Mouse (Mus musculus) brown adipose tissue, adult 24 weeks (tissue): Measurements from ENCODE around the gene Sapcd1. TPM values are rescaled to one million over a fixed set of nuclear protein-coding genes. Genes with fewer than 3 reads are reported as not detected.

ENCODE experiments used
- H3K27ac ChIP-seq: fragments of 200-500 bp; replicated peaks from 2 replicates; pipeline ENCODE4 v1.5.1; 2012; ENCODE audit warnings: low read depth, mild to moderate bottlenecking, low read length
- H3K4me1 ChIP-seq: fragments of 200-500 bp; 2 replicates; pipeline ENCODE4 v1.6.1; 2012; ENCODE audit warnings: low read length, mixed read lengths; ENCODE audit not compliant: control insufficient read depth, insufficient read depth, insufficient read length
- H3K4me3 ChIP-seq: fragments of 200-500 bp; 2 replicates; pipeline ENCODE4 v1.5.1; 2012; ENCODE audit warnings: low read depth, mild to moderate bottlenecking, low read length, moderate library complexity; ENCODE audit not compliant: insufficient read depth
- polyA plus RNA-seq: library from polyadenylated mRNA; stranded (reverse); fragments of >200 nt; gene quantifications from 2 replicates; pipeline ENCODE4 v1.2.4, GENCODE M21; 2012; ENCODE audit not compliant: missing spikeins, insufficient read depth, insufficient read length

The Sapcd1 gene
- polyA plus RNA-seq = not detected in 2 replicates

DNA sequence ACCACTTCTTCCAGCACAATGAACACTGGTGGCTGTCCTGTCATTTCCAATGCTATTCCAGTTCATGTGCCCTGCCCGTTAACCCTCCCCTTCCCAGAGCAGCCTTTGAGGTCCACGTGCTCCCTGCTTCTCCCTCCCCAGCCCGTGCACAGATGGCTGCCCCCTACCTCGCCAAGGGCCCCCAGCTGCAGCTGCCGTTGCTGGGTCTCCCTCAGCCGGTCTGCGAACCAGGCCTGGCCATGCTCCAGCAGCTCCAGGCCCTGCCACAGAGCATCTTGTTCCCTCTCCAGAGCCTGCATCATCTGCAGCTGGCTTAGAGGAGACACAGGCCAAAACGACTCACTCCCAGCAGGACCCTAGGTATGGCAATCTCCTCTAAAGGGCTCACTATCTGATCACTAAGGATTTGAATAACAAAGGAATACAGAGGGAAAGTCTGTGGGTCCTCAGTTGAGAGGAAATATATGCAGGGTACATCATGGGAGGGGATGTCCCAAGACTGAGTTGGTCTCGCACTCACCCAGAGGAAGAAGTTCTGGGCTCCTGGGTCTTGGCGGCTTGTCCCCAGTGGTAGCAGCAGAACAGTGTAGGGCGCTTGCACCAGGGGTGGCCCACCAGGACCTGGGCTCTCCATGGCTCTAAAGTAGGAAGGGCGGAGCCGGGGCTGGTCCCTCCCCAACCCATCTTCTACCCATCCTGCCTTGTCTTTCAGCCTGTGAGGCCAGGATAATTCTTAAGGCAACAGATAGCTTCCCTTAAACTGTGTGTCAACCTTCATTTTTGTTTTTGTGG, at the start of gene Sapcd1:
TSS of gene Sapcd1 (minus strand) at position 740 of the 792 bp plus-strand sequence.
- Histone ChIP-seq H3K4me1 (peaks cover 3% of the 10 kb centered on the region; the same call in 1 of the 2 replicates), H3K27ac (no peak within 1 kb of the TSS), H3K4me3 (no peak within 1 kb of the TSS)

DNA sequence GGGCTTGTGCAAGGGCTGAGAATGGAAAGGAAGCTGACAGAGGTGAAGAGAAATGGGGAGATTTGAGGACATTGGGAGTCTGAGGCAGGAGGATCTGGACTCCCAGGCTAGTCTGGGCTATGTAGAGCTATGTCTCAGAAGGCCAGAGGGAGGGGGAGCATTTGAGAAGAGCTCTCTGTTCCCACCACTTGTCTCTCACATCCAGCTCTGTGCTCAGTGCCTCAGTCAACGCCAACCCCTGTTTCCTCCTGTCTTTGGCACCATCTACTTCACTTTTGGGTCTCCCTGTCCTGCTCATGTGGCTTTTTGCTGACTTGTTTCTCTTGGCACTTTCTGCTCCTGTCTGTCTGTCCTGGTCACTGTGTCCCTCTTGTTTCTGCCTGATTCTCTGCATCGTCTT, 49.5 kb upstream of the Sapcd1 start:
- peak overlapping the region; percentile 63 for H3K4me3 ChIP-seq
- peak overlapping the region; percentile 40 for H3K27ac ChIP-seq
- H3K4me1 ChIP-seq = no peaks in the 10 kb centered on the region

DNA sequence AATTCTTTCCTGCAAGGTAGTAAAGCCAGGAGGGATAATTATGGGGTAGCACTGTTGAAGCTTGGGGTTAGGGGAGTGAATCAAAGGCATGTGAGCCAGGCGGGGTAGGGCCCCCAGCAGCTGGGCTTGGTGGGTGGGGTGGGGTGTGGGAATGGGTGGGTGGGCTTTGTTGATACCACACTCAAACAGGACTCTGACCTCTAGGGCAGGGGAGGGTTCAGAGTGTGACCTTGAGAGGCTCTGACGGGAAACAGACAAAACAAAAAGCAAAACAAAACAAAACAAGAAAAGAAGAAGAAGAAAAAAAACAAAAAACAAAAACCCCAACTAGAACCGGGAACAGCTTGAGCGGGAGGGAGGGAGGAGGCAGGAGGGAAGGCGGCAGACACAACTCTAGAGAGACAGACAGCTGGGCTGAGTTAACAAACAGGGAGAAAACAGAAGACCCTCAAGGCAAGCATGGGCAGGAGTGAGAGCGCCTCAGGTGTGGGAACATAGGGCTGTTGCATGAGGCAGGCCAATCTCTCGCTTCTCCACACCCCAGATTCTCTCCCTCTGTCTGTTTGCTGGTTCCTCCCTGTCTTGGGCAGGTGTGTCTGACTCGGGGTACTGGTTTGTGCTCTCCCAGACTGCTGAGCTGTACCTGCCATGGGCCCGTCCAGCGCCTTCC, 48.8 kb upstream of the Sapcd1 start, which contains the start of gene Ly6g6e:
TSS of gene Ly6g6e (plus strand) at position 396 of the 670 bp plus-strand sequence.
- Histone ChIP-seq H3K4me3 (peak within 1 kb of the TSS; percentile 63), H3K27ac (peak within 1 kb of the TSS; percentile 40), H3K4me1 (no peaks in the 10 kb centered on the region)

DNA sequence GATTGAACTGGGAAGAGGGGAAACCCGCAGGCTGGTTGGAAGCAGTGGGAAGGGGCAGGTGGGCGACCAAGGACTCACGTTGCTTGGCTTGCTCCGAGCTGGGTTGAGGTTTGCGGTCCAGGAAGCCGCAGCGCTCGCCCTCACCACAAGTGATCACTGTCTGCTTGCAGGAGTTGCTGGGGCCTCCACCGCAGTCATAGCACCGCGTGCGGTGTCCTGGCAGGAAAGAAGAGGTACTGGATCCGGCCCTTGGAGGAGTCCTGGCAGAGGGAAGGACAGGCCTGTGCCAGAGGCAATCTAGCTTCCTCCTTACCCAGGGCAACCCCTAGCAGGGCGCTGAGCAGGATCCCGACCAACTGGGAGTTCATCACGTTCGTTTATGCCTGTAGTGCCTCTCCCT, 46.3 kb upstream of the Sapcd1 start:
- Histone ChIP-seq H3K4me3 (no peak overlapping the region), H3K4me1 (no peaks in the 10 kb centered on the region), H3K27ac (no peak overlapping the region)

DNA sequence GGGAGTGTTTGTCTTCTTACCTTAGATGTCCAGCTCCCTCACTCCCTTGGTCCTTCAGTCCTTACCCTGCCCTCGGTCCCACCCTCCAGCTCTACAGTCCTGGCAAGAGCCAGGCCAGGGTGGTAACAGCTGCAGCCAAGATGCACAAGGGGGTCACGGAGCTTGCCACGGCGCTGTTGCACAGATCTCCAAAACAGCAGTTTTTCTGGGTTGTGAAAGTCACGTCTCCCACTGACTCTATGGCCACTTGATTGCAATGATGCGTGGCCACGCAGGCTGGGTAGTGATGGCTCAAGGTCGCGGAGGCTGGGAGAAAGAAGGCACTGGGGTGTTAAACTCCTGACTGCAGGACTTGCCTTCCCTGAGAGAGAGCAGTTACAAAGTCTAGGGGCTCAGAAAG, 43.6 kb upstream of the Sapcd1 start:
- no peak overlapping the region for H3K4me3 ChIP-seq
- no peak overlapping the region for H3K27ac ChIP-seq
- no peaks in the 10 kb centered on the region for H3K4me1 ChIP-seq

DNA sequence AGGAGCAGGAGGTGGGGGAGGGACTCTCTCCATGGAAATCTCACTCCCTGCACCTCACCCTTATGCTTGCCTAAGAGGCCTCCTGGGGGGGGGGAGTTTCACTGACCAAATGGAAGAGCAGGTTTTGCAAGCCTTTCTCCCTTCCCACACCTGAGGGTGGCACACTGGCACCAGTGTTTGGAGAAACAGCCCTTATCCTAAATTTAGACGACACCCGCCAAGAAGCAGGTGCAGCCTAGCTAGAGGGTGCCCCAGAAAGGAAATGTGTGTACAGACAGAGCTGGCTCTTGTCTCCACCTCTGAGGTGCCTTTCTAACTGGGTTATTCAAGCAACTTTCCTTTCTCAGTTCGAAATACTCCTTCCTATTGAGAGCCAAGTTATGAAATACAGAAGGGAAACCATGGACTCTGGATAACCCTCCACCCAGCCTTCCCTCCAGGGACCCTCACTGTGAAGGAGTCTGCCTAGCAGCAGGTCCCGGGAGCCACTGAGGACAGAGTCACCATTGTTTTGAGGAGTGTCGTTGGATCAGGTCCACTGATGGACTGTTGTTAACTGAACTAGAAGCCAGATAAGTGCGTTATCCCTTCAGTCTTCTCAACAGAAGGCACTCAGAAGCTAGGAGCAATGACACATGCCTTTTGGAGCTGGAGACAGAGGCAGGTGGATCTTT, 42.9 kb upstream of the Sapcd1 start:
- no peak overlapping the region for H3K4me3 ChIP-seq
- no peaks in the 10 kb centered on the region for H3K4me1 ChIP-seq
- no peak overlapping the region for H3K27ac ChIP-seq

DNA sequence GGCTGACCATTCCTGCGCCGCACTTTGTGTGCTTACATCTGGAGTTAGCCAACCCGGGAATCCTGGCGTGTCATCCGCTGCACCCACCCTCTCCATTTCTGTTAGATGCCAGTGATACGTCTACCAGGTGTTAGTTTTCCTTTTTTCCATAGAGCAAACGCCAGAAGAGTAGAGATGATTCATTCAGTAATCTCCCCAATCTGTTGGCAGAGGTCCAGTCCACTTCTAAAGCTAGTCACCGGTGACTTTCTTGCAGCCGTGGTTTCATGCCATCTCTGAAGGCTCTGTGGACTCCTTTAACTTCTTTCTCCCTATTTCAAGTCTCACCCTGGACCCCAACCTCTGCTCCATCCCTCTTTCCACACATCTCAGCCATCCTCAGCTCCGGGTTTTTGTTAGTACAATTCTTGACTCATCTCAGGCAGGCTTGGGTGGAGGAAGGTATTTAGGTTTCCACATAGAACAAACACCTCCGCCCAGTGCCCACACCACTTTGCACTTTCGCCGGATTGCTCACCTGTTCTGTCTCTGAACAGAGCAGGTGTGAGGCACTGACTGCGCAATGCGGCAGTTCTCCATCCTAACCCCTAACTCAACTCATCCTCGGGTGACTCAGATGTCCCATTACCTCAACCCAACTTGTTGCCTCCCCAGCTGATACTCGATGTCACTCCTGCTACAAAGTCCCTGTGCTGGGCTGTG, 40.5 kb upstream of the Sapcd1 start:
- H3K4me1 ChIP-seq = no peaks in the 10 kb centered on the region
- no peak overlapping the region for H3K27ac ChIP-seq
- H3K4me3 ChIP-seq = no peak overlapping the region

DNA sequence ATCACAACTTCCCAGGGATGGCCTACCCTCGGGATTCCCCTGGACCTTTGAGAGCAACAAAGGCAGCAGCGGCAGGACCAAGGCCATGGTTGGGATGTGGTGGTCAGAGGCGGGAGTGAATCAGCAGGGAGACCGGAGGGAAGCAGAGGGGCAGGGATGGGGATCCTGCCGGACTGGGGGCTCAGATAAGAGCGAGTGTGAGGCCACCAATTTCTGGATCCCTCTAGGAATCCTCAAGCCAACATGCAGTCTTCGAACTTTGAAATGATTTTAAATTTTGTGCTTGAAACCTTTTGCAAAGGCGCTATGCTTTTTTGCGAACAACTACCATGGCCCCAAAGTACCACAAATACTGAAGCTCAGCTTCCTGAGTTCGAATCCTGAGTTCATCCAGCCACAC, 38.3 kb upstream of the Sapcd1 start, which contains the start of gene Mpig6b:
TSS of gene Mpig6b (minus strand) at position 101 of the 400 bp plus-strand sequence.
- H3K4me3 ChIP-seq = peak within 1 kb of the TSS; percentile 42
- H3K4me1 ChIP-seq = no peaks in the 10 kb centered on the region
- H3K27ac ChIP-seq = no peak within 1 kb of the TSS

DNA sequence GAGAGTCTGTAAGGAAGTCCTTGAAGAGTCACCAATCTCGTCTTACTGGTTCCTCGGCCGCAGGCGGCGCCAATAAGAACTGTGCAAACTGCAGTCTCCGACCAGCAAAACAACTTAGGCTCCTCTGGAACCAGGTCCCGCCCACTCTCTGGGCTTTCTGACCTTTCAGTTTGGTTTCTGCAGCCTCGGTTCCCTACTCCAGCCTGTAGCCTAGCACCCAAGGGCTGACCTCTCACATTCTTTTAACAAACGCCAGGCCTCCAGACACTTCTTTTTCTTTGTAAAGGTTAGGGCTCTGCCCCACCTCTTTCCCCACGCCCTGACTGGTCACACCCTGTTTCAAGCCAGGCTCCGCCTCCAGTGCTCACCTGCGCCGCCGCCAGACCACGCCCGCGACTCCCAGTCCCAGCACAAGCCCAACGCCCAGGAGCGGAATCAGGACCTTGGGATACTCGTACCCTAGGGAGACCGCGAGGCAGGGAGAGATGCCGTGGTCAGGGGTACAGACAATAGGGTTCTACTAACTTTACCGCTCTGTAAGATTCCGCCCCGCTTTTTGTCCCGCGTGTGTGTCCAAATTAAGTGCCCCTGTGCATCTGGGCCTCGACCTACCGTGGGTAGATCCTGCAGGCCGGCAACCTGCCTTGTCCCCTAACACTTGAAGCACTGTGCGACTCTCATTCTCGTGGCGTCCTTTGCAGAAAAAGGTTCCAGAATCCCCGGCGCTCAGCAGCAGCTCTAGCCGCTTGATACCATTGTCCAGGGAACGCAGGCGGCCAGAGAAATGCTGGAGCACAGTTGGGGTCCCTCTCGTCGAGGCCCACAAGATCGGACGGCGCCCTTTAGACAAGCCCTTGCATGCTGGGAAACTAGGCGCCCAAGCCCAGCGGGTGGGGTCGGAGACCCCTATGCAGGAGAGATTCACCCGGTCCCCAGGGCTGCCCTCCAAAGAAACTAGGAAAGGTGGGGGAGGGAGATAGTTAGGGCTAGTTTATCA, 37.4 kb upstream of the Sapcd1 start, which contains the start of gene Ly6g6c:
TSS of gene Ly6g6c (plus strand) at position 438 of the 997 bp plus-strand sequence.
- H3K4me1 ChIP-seq = no peaks in the 10 kb centered on the region
- peak within 1 kb of the TSS; percentile 42 for H3K4me3 ChIP-seq
- no peak within 1 kb of the TSS for H3K27ac ChIP-seq

DNA sequence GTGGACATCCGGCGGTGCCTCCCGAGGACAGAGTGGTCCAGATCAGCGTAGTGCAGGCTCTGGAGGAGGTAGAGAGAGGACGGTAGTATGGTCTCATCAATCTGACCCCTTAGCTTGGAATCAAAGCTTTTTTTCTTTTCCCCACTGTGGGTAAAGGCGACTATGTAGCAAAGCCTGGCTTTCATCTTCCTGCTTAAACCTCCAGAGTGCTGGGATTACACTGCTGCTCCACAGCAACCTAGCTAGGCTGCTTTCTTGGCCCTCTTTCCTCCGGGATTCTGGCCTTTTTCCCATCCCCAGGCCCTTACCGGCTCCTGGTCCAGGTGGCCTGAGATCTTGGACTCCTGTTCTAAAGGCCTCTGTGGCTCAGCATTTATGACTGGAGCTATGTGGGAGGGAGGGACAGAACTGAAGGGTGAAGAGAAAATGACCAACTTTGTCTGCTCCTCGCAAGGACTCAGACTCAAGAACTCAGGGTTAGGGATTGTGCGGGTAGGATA, 36.6 kb upstream of the Sapcd1 start:
- Histone ChIP-seq H3K4me1 (no peaks in the 10 kb centered on the region), H3K4me3 (0 out of 2 replicates have a peak overlapping the region, but pooled peaks have one; percentile 42), H3K27ac (no peak overlapping the region)

DNA sequence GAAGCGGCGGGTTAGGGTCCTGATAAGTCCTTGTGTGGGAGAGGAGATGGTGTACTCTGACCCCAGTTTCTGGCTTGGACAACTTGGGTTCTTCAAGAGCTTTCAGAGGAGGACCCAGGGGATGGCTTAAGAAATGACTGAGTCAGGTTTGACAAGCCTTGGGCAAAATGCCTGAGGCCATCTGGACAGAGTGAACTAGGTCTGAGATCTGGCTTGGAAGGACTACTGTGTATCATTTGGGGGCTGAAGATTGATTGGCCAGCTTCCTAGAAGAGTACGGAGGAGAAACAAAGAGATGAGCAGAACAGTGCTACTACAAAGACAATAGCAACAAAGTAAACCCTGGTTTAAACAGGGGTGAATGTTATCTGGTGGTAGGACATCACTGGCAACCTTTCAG, 35.6 kb upstream of the Sapcd1 start:
- Histone ChIP-seq H3K4me1 (no peaks in the 10 kb centered on the region; the same call in 1 of the 2 replicates), H3K4me3 (no peak overlapping the region), H3K27ac (no peak overlapping the region)

DNA sequence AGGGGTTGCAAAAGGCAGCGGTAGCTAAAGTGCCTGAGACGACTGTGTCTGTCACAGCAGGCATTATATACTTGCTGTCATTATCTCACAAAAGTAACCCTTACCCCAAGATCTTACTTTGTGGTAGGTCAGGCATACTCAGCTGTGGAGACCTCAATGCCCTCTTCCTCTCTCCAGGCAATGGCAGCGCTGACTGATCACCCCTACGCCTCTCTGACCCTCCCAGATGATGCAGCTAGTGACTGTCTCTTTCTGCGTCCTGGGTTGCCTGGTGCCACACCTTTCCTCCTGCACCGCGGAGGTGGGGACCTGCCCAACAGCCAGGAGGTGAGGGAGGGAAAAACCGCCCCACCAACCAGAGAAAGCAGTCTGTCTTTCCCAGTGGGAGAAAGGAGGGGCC, 33.5 kb upstream of the Sapcd1 start:
- H3K4me3 ChIP-seq = no peak overlapping the region
- H3K4me1 ChIP-seq = no peaks in the 10 kb centered on the region; the same call in 1 of the 2 replicates
- no peak overlapping the region for H3K27ac ChIP-seq

DNA sequence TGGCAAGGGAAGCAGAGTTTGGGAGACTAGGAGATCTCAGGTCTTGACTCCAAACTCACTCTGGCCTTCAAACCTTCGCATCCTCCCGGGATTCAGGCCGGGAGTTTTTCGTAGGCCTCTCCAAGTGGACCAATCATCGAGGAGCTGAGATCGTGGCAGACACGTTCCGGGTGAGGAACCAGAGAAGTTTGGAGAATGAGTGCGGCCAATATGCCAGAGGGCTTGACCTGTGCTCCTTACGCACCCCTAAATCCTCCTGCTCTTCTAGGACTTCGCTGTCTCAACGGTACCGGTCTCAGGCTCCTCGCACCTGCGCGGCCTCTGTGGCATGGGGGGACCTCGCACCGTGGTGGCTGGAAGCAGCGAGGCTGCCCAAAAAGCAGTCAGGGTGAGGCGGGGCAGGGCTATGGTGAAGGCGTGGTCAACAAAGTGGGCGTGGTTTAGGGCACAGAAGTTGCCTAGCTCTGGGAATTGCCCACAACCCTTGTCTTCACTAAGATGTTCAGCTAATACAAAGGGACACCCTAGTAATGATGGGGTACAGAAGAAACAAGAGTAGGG, 33.0 kb upstream of the Sapcd1 start:
- H3K4me3 ChIP-seq = peak overlapping the region; percentile 89; the same call in 1 of the 2 replicates
- no peaks in the 10 kb centered on the region; the same call in 1 of the 2 replicates for H3K4me1 ChIP-seq
- H3K27ac ChIP-seq = no peak overlapping the region
